Mouse (Mus musculus): Measurements from ENCODE around the gene Ccdc63.
"Not testable (repeated sequence)": the region's sequence is repeated elsewhere in the genome, so short reads cannot be mapped to it uniquely, and the experiment has no call there.

The Ccdc63 gene

DNA sequence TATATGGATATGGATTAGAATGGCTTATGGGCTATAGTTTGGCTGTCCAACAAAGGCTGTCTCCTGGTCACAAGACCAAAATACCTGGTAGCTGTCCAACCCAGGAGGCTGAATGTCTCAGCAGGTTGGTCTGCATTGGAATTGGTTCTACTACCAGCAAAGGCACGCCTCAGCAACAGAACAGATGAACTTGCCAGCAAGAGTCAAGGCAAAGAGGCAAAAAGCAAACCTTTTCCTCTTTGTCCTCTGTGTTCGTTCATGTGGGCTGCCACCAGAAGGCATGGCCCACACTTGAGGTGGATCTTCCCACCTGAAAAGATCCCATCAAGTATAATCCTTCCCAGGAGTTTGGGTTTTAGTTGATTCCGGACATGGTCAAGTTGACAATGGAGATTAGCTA is at the start of gene Ccdc63:
Gene Ccdc63 (minus strand): TSS at position 101 of the 400 bp plus-strand sequence.
- no peaks in the 10 kb centered on the region for H3K9me3 ChIP-seq (ENCODE audit: low read length)
- H3K27me3 ChIP-seq (ENCODE audit: insufficient read depth, low read length) = no peaks in the 10 kb centered on the region
- H3K36me3 ChIP-seq (ENCODE audit: insufficient read depth, low read length) = no peaks in the 10 kb centered on the region
- H3K4me3 ChIP-seq (replicated peaks; ENCODE audit: low read length) = no peak within 1 kb of the TSS
- TF ChIP-seq POU5F1 (IDR thresholded peaks at IDR 0.05; ENCODE audit: borderline replicate concordance, low read length) (no peak), NANOG (IDR thresholded peaks at IDR 0.05; ENCODE audit: borderline replicate concordance, low read length) (no peak), CTCF (conservative IDR thresholded peaks at IDR 0.05; ENCODE audit: low read length) (no peak)
- peaks cover 31% of the 10 kb centered on the region for H3K4me1 ChIP-seq (replicated peaks; ENCODE audit: low read depth, low read length)

DNA sequence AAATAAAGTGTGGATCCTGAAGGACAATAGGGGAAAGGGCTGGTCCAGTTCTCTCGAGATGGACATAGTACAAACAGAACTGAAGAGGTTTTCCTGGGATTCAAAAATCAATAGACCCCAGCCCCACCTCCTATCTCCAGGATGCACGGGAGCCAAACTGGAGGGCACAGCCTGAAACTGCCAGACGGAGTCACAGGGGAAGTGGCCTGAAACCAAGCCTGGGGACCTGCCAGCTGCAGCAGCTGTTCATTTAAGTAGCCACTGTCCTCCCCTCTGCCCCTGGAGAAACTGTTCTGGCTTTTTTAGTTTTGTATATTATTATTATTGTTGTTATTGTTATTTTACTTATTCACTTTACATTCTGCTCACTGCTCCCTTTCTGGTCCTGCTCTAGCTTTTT is 48.5 kb upstream of the Ccdc63 start:
- Histone ChIP-seq H3K27me3 (ENCODE audit: insufficient read depth, low read length) (no peaks in the 10 kb centered on the region), H3K9me3 (ENCODE audit: low read length) (peaks cover 15% of the 10 kb centered on the region), H3K4me3 (replicated peaks; ENCODE audit: low read length) (no peak overlapping the region), H3K36me3 (ENCODE audit: insufficient read depth, low read length) (no peaks in the 10 kb centered on the region), H3K4me1 (replicated peaks; ENCODE audit: low read depth, low read length) (peaks cover 62% of the 10 kb centered on the region)
- TF ChIP-seq POU5F1 (IDR thresholded peaks at IDR 0.05; ENCODE audit: borderline replicate concordance, low read length) = no peak
- no peak for TF ChIP-seq NANOG (IDR thresholded peaks at IDR 0.05; ENCODE audit: borderline replicate concordance, low read length)
- no peak for TF ChIP-seq CTCF (conservative IDR thresholded peaks at IDR 0.05; ENCODE audit: low read length)

DNA sequence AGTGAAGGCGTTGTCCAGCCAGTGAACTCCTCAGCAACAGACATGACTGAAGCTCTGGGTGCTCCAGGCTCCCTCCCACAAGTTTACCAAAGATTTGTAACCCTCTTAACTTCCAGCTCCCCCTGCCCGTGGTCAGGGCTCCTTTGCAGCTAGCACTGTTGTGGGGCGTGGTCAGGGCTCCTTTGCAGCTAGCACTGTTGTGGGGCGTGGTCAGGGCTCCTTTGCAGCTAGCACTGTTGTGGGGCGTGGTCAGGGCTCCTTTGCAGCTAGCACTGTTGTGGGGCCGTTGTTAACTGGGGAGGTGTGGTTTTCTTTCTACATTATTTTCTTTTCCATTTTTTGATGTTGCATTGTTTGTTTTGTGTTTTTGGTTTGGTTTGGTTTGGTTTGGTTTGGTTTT is 44.2 kb upstream of the Ccdc63 start:
- H3K4me3 ChIP-seq (replicated peaks; ENCODE audit: low read length); H3K36me3 ChIP-seq (ENCODE audit: insufficient read depth, low read length); H3K27me3 ChIP-seq (ENCODE audit: insufficient read depth, low read length): not testable (repeated sequence)
- H3K4me1 ChIP-seq (replicated peaks; ENCODE audit: low read depth, low read length) = peaks cover 46% of the 10 kb centered on the region
- H3K9me3 ChIP-seq (ENCODE audit: low read length) = peaks cover 18% of the 10 kb centered on the region

DNA sequence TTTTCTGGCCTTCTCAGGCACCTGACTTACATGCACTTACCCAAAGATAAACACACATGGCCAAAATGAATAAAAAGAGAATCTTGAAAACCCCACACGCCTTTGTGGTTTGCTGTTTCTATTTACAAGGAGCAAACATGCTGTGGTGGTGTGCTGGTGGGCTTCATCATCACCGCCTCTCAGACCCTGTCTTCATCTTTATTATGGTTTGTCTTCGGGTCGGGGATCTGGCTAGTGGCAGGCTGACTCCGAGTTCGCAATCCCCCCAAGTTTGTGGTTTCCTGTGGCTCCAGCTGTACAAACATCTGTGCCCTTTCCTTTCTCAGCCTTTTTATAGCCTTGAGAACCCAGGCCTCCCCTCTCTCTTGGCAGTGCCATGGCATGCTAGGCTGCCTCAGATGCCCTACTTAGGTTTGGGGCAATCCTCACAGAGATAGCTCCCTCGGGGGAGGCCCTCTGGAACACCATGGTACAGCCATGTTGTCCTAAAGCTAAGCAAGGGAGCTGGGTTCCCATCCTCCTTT is 43.7 kb upstream of the Ccdc63 start:
- TF ChIP-seq NANOG (IDR thresholded peaks at IDR 0.05; ENCODE audit: borderline replicate concordance, low read length) (no peak), POU5F1 (IDR thresholded peaks at IDR 0.05; ENCODE audit: borderline replicate concordance, low read length) (no peak), CTCF (conservative IDR thresholded peaks at IDR 0.05; ENCODE audit: low read length) (no peak)
- Histone ChIP-seq H3K36me3 (ENCODE audit: insufficient read depth, low read length) (no peaks in the 10 kb centered on the region), H3K9me3 (ENCODE audit: low read length) (peaks cover 18% of the 10 kb centered on the region), H3K4me3 (replicated peaks; ENCODE audit: low read length) (no peak overlapping the region), H3K27me3 (ENCODE audit: insufficient read depth, low read length) (no peaks in the 10 kb centered on the region), H3K4me1 (replicated peaks; ENCODE audit: low read depth, low read length) (peaks cover 46% of the 10 kb centered on the region)

DNA sequence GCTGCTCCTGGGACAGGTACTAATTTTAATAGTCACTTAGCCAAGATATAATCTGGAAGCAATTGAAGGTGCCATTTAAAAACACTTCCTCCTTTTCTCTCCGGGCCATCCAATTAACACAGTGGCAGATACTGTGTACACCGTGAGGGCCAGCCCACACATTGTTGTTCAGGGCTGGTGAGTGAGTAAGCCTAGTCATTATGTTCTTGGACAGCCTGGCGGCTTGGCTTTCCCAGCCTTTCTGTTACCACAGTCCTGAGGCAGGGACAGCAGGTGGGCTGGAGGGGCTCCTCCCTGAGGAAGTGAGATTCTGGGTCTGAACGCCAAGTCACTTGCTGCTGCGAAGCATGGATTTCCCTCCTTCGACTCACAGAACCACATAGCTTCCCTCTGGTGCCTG is 39.0 kb upstream of the Ccdc63 start:
- Histone ChIP-seq H3K9me3 (ENCODE audit: low read length) (peaks cover 9% of the 10 kb centered on the region), H3K4me1 (replicated peaks; ENCODE audit: low read depth, low read length) (peaks cover 44% of the 10 kb centered on the region), H3K4me3 (replicated peaks; ENCODE audit: low read length) (no peak overlapping the region), H3K36me3 (ENCODE audit: insufficient read depth, low read length) (peaks cover 22% of the 10 kb centered on the region), H3K27me3 (ENCODE audit: insufficient read depth, low read length) (no peaks in the 10 kb centered on the region)
- TF ChIP-seq CTCF (conservative IDR thresholded peaks at IDR 0.05; ENCODE audit: low read length) (no peak), NANOG (IDR thresholded peaks at IDR 0.05; ENCODE audit: borderline replicate concordance, low read length) (no peak), POU5F1 (IDR thresholded peaks at IDR 0.05; ENCODE audit: borderline replicate concordance, low read length) (no peak)

DNA sequence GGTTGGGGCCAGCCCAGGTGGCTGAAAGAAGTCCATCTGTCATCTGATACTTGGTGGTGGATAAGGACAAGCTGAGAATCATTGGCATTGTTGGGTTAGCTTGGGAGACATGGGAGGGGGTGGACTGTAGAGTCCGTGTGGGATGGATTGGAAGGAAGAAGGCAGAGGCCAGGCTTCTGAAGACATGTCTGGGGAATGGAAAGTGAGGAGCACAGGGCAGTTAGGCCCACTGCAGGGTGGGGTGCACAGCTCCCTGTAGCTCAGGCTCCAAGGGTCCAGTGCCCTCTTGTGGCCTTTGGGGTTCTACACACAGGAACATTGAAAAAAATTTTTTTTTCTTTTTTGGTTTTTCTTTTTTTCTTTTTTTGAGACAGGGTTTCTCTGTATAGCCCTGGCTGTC is 35.8 kb upstream of the Ccdc63 start:
- H3K36me3 ChIP-seq (ENCODE audit: insufficient read depth, low read length) = peaks cover 48% of the 10 kb centered on the region
- TF ChIP-seq CTCF (conservative IDR thresholded peaks at IDR 0.05; ENCODE audit: low read length) (peak; percentile 59), NANOG (IDR thresholded peaks at IDR 0.05; ENCODE audit: borderline replicate concordance, low read length) (no peak), POU5F1 (IDR thresholded peaks at IDR 0.05; ENCODE audit: borderline replicate concordance, low read length) (no peak)
- H3K9me3 ChIP-seq (ENCODE audit: low read length) = no peaks in the 10 kb centered on the region
- H3K27me3 ChIP-seq (ENCODE audit: insufficient read depth, low read length) = no peaks in the 10 kb centered on the region
- no peak overlapping the region for H3K4me3 ChIP-seq (replicated peaks; ENCODE audit: low read length)
- peaks cover 62% of the 10 kb centered on the region for H3K4me1 ChIP-seq (replicated peaks; ENCODE audit: low read depth, low read length)

DNA sequence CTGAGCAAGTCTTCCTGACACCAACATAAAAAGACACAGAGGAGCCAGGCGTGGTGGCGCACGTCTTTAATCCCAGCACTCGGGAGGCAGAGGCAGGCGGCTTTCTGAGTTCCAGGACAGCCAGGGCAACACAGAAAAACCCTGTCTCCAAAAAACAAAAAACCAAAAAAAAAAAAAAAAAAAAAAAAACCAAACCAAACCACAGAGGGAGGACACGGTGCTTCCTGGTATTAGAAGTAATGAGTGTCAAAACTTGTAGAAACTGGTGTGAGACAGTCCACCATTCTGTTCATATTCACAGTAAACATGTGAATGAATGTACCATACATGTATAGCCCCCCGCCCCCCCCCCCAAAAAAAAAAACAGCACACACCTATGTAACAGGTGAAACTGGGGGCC is 35.3 kb upstream of the Ccdc63 start:
- TF ChIP-seq NANOG (IDR thresholded peaks at IDR 0.05; ENCODE audit: borderline replicate concordance, low read length) (no peak), POU5F1 (IDR thresholded peaks at IDR 0.05; ENCODE audit: borderline replicate concordance, low read length) (no peak), CTCF (conservative IDR thresholded peaks at IDR 0.05; ENCODE audit: low read length) (no peak)
- H3K27me3 ChIP-seq (ENCODE audit: insufficient read depth, low read length) = no peaks in the 10 kb centered on the region
- H3K4me3 ChIP-seq (replicated peaks; ENCODE audit: low read length) = no peak overlapping the region
- peaks cover 52% of the 10 kb centered on the region for H3K36me3 ChIP-seq (ENCODE audit: insufficient read depth, low read length)
- no peaks in the 10 kb centered on the region for H3K9me3 ChIP-seq (ENCODE audit: low read length)
- peaks cover 67% of the 10 kb centered on the region for H3K4me1 ChIP-seq (replicated peaks; ENCODE audit: low read depth, low read length)

DNA sequence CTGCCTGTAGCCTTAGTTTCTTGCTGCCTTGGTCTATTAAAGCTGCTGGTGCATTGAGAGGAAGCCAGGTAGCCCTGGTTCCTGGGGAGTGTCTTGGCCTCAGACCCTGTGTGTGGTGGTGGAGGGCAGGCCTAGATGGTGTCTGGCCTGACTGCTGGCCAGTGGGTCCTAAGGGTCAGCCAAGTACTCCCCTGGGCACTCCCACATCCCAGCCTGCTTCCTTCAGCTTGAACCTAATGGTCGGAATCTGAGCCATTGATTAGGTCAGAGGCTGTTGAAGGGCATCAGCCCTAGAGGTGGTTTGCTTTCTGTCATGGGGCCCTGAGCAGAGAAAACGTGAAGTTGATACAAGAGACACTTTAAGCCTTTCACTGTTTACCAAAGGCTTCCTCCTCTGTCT is 34.8 kb upstream of the Ccdc63 start:
- Histone ChIP-seq H3K36me3 (ENCODE audit: insufficient read depth, low read length) (peaks cover 58% of the 10 kb centered on the region), H3K4me1 (replicated peaks; ENCODE audit: low read depth, low read length) (peaks cover 72% of the 10 kb centered on the region), H3K9me3 (ENCODE audit: low read length) (no peaks in the 10 kb centered on the region), H3K27me3 (ENCODE audit: insufficient read depth, low read length) (no peaks in the 10 kb centered on the region), H3K4me3 (replicated peaks; ENCODE audit: low read length) (no peak overlapping the region)
- TF ChIP-seq POU5F1 (IDR thresholded peaks at IDR 0.05; ENCODE audit: borderline replicate concordance, low read length) = no peak
- no peak for TF ChIP-seq CTCF (conservative IDR thresholded peaks at IDR 0.05; ENCODE audit: low read length)
- no peak for TF ChIP-seq NANOG (IDR thresholded peaks at IDR 0.05; ENCODE audit: borderline replicate concordance, low read length)

DNA sequence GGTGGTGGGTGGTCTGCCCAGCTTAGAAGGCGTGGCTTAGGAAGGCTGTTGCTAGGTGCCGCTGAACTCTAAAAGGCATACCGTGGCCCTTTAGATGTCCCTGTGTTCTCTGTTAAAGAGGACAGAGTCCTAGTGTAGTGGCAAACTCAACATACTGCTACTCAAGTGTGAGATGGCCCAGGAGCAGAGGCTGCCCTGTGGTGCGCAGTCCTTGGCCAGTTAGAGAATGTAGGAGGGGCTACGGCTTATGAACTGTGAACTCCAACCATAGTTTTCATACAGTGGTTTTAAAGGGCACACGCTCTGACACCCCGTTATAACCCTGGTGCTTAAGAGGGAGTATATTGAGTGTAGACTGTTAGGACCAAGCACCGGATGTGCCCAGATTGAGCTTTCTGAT is 30.4 kb upstream of the Ccdc63 start:
- Histone ChIP-seq H3K4me3 (replicated peaks; ENCODE audit: low read length) (0 out of 2 replicates have a peak overlapping the region, but pooled peaks have one; percentile 10), H3K27me3 (ENCODE audit: insufficient read depth, low read length) (no peaks in the 10 kb centered on the region), H3K9me3 (ENCODE audit: low read length) (no peaks in the 10 kb centered on the region), H3K36me3 (ENCODE audit: insufficient read depth, low read length) (peaks cover 88% of the 10 kb centered on the region), H3K4me1 (replicated peaks; ENCODE audit: low read depth, low read length) (peaks cover 82% of the 10 kb centered on the region)
- TF ChIP-seq POU5F1 (IDR thresholded peaks at IDR 0.05; ENCODE audit: borderline replicate concordance, low read length) = no peak
- no peak for TF ChIP-seq NANOG (IDR thresholded peaks at IDR 0.05; ENCODE audit: borderline replicate concordance, low read length)
- TF ChIP-seq CTCF (conservative IDR thresholded peaks at IDR 0.05; ENCODE audit: low read length) = no peak
